Mouse (Mus musculus): ENCODE data around the gene Madd. TPM values are rescaled to one million over a fixed set of nuclear protein-coding genes. Genes with fewer than 3 reads are reported as not detected.

The Madd gene
- polyA plus RNA-seq, 1 experiment from 2014 or later: 8.6 TPM

GRCm38 (mm10) chr2:91202972-91203656 lies 19.5 kb upstream of the Madd start:
- TF ChIP-seq CTCF (IDR thresholded peaks at IDR 0.05; ENCODE audit: low read depth): no peak
- no peaks in the 10 kb centered on the region for H3K9me3 ChIP-seq (ENCODE audit: low read depth, low read length)
- peak overlapping the region; percentile 82 for H3K9ac ChIP-seq
- peak overlapping the region; percentile 71 for H3K4me2 ChIP-seq
- WGBS: 9% methylated on average over 20 of the region's 20 CpGs
- H3K4me1 ChIP-seq (ENCODE audit: insufficient read depth): peaks cover 8% of the 10 kb centered on the region
- ATAC-seq (ENCODE audit: insufficient read depth) (no peak), DNase-seq (no peak)
- H3K27ac ChIP-seq (ENCODE audit: low read depth): peak overlapping the region; percentile 95
- H3K36me3 ChIP-seq (ENCODE audit: insufficient read depth): peaks cover 28% of the 10 kb centered on the region
- no peaks in the 10 kb centered on the region for H3K27me3 ChIP-seq (ENCODE audit: insufficient read depth, low read length)
- H3K4me3 ChIP-seq (ENCODE audit: low read depth, low read length): peak overlapping the region; percentile 71

GRCm38 (mm10) chr2:91202222-91202971 lies 18.8 kb upstream of the Madd start, which contains the start of the genes Nr1h3 and Acp2:
TSS of gene Nr1h3 (minus strand) at chr2:91202834.
TSS of gene Acp2 (plus strand) at chr2:91202885.
- H3K4me2 ChIP-seq: peak within 1 kb of the TSS; percentile 71
- WGBS: 3% methylated on average over 28 of the region's 28 CpGs
- H3K36me3 ChIP-seq (ENCODE audit: insufficient read depth): peaks cover 21% of the 10 kb centered on the region; the same call in 1 of the 2 replicates
- no peaks in the 10 kb centered on the region for H3K27me3 ChIP-seq (ENCODE audit: insufficient read depth, low read length)
- no peaks in the 10 kb centered on the region for H3K9me3 ChIP-seq (ENCODE audit: low read depth, low read length)
- H3K27ac ChIP-seq (ENCODE audit: low read depth): peak within 1 kb of the TSS; percentile 95
- peak; percentile 97 for ATAC-seq (ENCODE audit: insufficient read depth)
- H3K4me1 ChIP-seq (ENCODE audit: insufficient read depth): peaks cover 8% of the 10 kb centered on the region
- TF ChIP-seq CTCF (IDR thresholded peaks at IDR 0.05; ENCODE audit: low read depth): no peak
- peak; percentile 97 for DNase-seq
- H3K9ac ChIP-seq: peak within 1 kb of the TSS; percentile 82
- peak within 1 kb of the TSS; percentile 71 for H3K4me3 ChIP-seq (ENCODE audit: low read depth, low read length)

GRCm38 (mm10) chr2:91198888-91199287 lies 15.3 kb upstream of the Madd start:
- no peak overlapping the region for H3K4me2 ChIP-seq
- peaks cover 10% of the 10 kb centered on the region for H3K4me1 ChIP-seq (ENCODE audit: insufficient read depth)
- H3K27me3 ChIP-seq (ENCODE audit: insufficient read depth, low read length): no peaks in the 10 kb centered on the region
- no peaks in the 10 kb centered on the region for H3K36me3 ChIP-seq (ENCODE audit: insufficient read depth)
- no peak overlapping the region for H3K4me3 ChIP-seq (ENCODE audit: low read depth, low read length)
- DNase-seq (no peak), ATAC-seq (ENCODE audit: insufficient read depth) (no peak)
- no peak overlapping the region for H3K27ac ChIP-seq (ENCODE audit: low read depth)
- H3K9ac ChIP-seq: no peak overlapping the region
- H3K9me3 ChIP-seq (ENCODE audit: low read depth, low read length): no peaks in the 10 kb centered on the region
- 76% methylated on average over 3 of the region's 3 CpGs for WGBS
- no peak for TF ChIP-seq CTCF (IDR thresholded peaks at IDR 0.05; ENCODE audit: low read depth)

- no peaks in the 10 kb centered on the region for H3K9me3 ChIP-seq (ENCODE audit: low read depth, low read length)
- 52% methylated on average over 3 of the region's 3 CpGs for WGBS
- H3K9ac ChIP-seq: no peak overlapping the region
- DNase-seq (peak; percentile 37), ATAC-seq (ENCODE audit: insufficient read depth) (no peak)
- H3K4me1 ChIP-seq (ENCODE audit: insufficient read depth): peaks cover 5% of the 10 kb centered on the region
- no peak overlapping the region for H3K4me3 ChIP-seq (ENCODE audit: low read depth, low read length)
- H3K36me3 ChIP-seq (ENCODE audit: insufficient read depth): no peaks in the 10 kb centered on the region
- no peak overlapping the region for H3K4me2 ChIP-seq
- TF ChIP-seq CTCF (IDR thresholded peaks at IDR 0.05; ENCODE audit: low read depth): no peak
- H3K27me3 ChIP-seq (ENCODE audit: insufficient read depth, low read length): no peaks in the 10 kb centered on the region
- H3K27ac ChIP-seq (ENCODE audit: low read depth): 0 out of 2 replicates have a peak overlapping the region, but pooled peaks have one; percentile 32
Observed at GRCm38 (mm10) chr2:91196577-91197001, 13.0 kb upstream of the Madd start.

GRCm38 (mm10) chr2:91194624-91195332 lies 11.1 kb upstream of the Madd start:
- DNase-seq (peak; percentile 92), ATAC-seq (ENCODE audit: insufficient read depth) (peak; percentile 95)
- under 1% methylated on average over 27 of the region's 27 CpGs for WGBS
- peak; percentile 93 for TF ChIP-seq CTCF (IDR thresholded peaks at IDR 0.05; ENCODE audit: low read depth)
- peak overlapping the region; percentile 89 for H3K27ac ChIP-seq (ENCODE audit: low read depth)
- no peaks in the 10 kb centered on the region for H3K27me3 ChIP-seq (ENCODE audit: insufficient read depth, low read length)
- H3K9ac ChIP-seq: peak overlapping the region; percentile 41
- H3K4me3 ChIP-seq (ENCODE audit: low read depth, low read length): peak overlapping the region; percentile 36
- H3K9me3 ChIP-seq (ENCODE audit: low read depth, low read length): no peaks in the 10 kb centered on the region
- peak overlapping the region; percentile 69 for H3K4me2 ChIP-seq
- no peaks in the 10 kb centered on the region for H3K36me3 ChIP-seq (ENCODE audit: insufficient read depth)
- peaks cover 5% of the 10 kb centered on the region for H3K4me1 ChIP-seq (ENCODE audit: insufficient read depth)

- Histone ChIP-seq H3K4me2 (no peak overlapping the region), H3K27ac (ENCODE audit: low read depth) (no peak overlapping the region), H3K9ac (no peak overlapping the region), H3K36me3 (ENCODE audit: insufficient read depth) (no peaks in the 10 kb centered on the region), H3K9me3 (ENCODE audit: low read depth, low read length) (no peaks in the 10 kb centered on the region), H3K4me1 (ENCODE audit: insufficient read depth) (peaks cover 5% of the 10 kb centered on the region), H3K4me3 (ENCODE audit: low read depth, low read length) (no peak overlapping the region), H3K27me3 (ENCODE audit: insufficient read depth, low read length) (no peaks in the 10 kb centered on the region)
- TF ChIP-seq CTCF (IDR thresholded peaks at IDR 0.05; ENCODE audit: low read depth): no peak
- DNase-seq: no peak
- ATAC-seq (ENCODE audit: insufficient read depth): no peak
- WGBS: 73% methylated on average over 16 of the region's 16 CpGs
Observed at GRCm38 (mm10) chr2:91190501-91190900, 6.9 kb upstream of the Madd start.
